Mouse (Mus musculus): ENCODE measurements around the gene Agrn. TPM values are rescaled to one million over a fixed set of nuclear protein-coding genes. Genes with fewer than 3 reads are reported as not detected.
A peak's percentile ranks its signal among the peaks of the same experiment; 100 is the strongest.

The Agrn gene
- polyA plus RNA-seq, 1 experiment: 98.6 TPM

GRCm38 (mm10) chr4:156215649-156216048 is 18.4 kb upstream of the Agrn start, which contains the start of gene Perm1:
Gene Perm1 (plus strand): TSS chr4:156215868.
- WGBS: 43% methylated on average over 4 of the region's 4 CpGs
- H3K4me3 ChIP-seq (ENCODE audit: insufficient read depth, low read depth, low read length): no peak within 1 kb of the TSS; the same call in 1 of the 2 replicates
- H3K36me3 ChIP-seq (ENCODE audit: control insufficient read depth, insufficient read depth, low read length): no peaks in the 10 kb centered on the region
- H3K4me1 ChIP-seq (ENCODE audit: control insufficient read depth, insufficient read depth, low read length): no peaks in the 10 kb centered on the region
- H3K27ac ChIP-seq (ENCODE audit: insufficient read depth, low read depth, low read length): peak within 1 kb of the TSS; percentile 72
- DNase-seq: peak; percentile 74
- no peaks in the 10 kb centered on the region for H3K27me3 ChIP-seq (replicated peaks; ENCODE audit: control insufficient read depth, insufficient read depth, low read length)
- TF ChIP-seq CTCF (conservative IDR thresholded peaks at IDR 0.05; ENCODE audit: insufficient read depth, insufficient read length, low read depth, low read length) (no peak), POLR2A (IDR thresholded peaks at IDR 0.05; ENCODE audit: low read depth, low read length) (no peak)

DNA sequence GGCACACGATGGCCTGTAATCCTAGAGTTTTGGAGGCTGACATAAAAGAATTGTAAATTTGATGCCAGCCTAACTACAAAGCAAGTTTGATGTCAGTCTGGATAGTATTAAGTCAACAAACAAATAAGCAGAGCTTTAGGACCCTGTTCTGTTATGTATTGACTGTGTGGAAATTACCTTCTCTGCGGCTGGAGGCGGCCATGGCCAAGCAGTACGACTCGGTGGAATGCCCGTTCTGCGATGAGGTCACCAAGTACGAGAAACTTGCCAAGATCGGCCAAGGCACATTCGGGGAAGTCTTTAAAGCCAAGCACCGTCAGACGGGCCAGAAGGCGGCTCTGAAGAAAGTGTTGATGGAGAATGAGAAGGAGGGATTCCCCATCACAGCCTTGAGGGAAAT is 15.8 kb upstream of the Agrn start:
- H3K27ac ChIP-seq (ENCODE audit: insufficient read depth, low read depth, low read length): no peak overlapping the region
- H3K36me3 ChIP-seq (ENCODE audit: control insufficient read depth, insufficient read depth, low read length): no peaks in the 10 kb centered on the region
- H3K27me3 ChIP-seq (replicated peaks; ENCODE audit: control insufficient read depth, insufficient read depth, low read length): no peaks in the 10 kb centered on the region
- DNase-seq: no peak
- no peaks in the 10 kb centered on the region for H3K4me1 ChIP-seq (ENCODE audit: control insufficient read depth, insufficient read depth, low read length)
- TF ChIP-seq POLR2A (IDR thresholded peaks at IDR 0.05; ENCODE audit: low read depth, low read length) (no peak), CTCF (conservative IDR thresholded peaks at IDR 0.05; ENCODE audit: insufficient read depth, insufficient read length, low read depth, low read length) (no peak)
- WGBS: 96% methylated on average over 13 of the region's 13 CpGs
- no peak overlapping the region for H3K4me3 ChIP-seq (ENCODE audit: insufficient read depth, low read depth, low read length)

DNA sequence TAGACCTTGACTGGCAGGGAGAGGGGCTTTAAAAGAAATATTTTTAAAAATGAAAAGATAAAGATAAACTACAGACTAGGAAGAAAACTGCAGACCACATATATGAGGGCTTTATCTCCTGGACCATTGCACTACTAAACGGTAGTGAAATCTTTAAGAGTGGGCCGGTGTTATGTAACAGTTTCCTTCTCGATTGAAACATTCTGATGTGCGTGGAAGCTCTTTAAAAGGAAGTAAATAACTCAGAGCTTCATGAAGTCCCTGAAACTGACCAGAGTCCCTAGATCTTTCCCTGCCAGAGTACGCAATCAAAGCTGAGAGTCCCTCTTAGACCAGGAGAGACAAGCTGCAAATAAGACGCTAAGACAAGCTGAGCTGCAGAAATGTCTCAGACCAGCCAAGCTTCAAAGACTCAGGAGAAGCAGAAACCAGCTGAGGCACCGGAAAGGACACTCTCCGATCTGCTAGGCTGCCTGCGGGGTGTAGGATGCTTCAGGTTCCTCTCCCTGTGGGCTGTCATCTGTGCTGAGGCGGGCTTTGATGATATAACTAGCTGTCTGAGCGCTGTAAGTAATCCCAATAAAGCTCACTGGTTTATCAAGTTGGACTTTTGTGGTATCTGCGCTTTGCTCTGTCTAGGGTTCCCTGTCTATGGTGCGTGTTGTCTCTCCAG is 12.8 kb upstream of the Agrn start:
- TF ChIP-seq CTCF (conservative IDR thresholded peaks at IDR 0.05; ENCODE audit: insufficient read depth, insufficient read length, low read depth, low read length) (no peak), POLR2A (IDR thresholded peaks at IDR 0.05; ENCODE audit: low read depth, low read length) (no peak)
- no peak overlapping the region for H3K27ac ChIP-seq (ENCODE audit: insufficient read depth, low read depth, low read length)
- DNase-seq: no peak
- no peaks in the 10 kb centered on the region for H3K27me3 ChIP-seq (replicated peaks; ENCODE audit: control insufficient read depth, insufficient read depth, low read length)
- 76% methylated on average over 13 of the region's 13 CpGs for WGBS
- H3K4me1 ChIP-seq (ENCODE audit: control insufficient read depth, insufficient read depth, low read length): no peaks in the 10 kb centered on the region
- H3K36me3 ChIP-seq (ENCODE audit: control insufficient read depth, insufficient read depth, low read length): no peaks in the 10 kb centered on the region
- no peak overlapping the region for H3K4me3 ChIP-seq (ENCODE audit: insufficient read depth, low read depth, low read length)

GRCm38 (mm10) chr4:156208872-156209271 is 11.6 kb upstream of the Agrn start:
- no peaks in the 10 kb centered on the region for H3K4me1 ChIP-seq (ENCODE audit: control insufficient read depth, insufficient read depth, low read length)
- no peak overlapping the region for H3K27ac ChIP-seq (ENCODE audit: insufficient read depth, low read depth, low read length)
- H3K27me3 ChIP-seq (replicated peaks; ENCODE audit: control insufficient read depth, insufficient read depth, low read length): no peaks in the 10 kb centered on the region
- H3K4me3 ChIP-seq (ENCODE audit: insufficient read depth, low read depth, low read length): no peak overlapping the region
- no peaks in the 10 kb centered on the region for H3K36me3 ChIP-seq (ENCODE audit: control insufficient read depth, insufficient read depth, low read length)
- DNase-seq: no peak
- no peak for TF ChIP-seq CTCF (conservative IDR thresholded peaks at IDR 0.05; ENCODE audit: insufficient read depth, insufficient read length, low read depth, low read length)
- TF ChIP-seq POLR2A (IDR thresholded peaks at IDR 0.05; ENCODE audit: low read depth, low read length): no peak
- WGBS: 78% methylated on average over 4 of the region's 4 CpGs

- Histone ChIP-seq H3K27me3 (replicated peaks; ENCODE audit: control insufficient read depth, insufficient read depth, low read length) (no peaks in the 10 kb centered on the region), H3K27ac (ENCODE audit: insufficient read depth, low read depth, low read length) (peak overlapping the region; percentile 75), H3K4me1 (ENCODE audit: control insufficient read depth, insufficient read depth, low read length) (0 out of 2 replicates have a peak, but pooled peaks cover 2% of the 10 kb centered on the region), H3K36me3 (ENCODE audit: control insufficient read depth, insufficient read depth, low read length) (no peaks in the 10 kb centered on the region), H3K4me3 (ENCODE audit: insufficient read depth, low read depth, low read length) (peak overlapping the region; percentile 79)
- WGBS: 2% methylated on average over 49 of the region's 49 CpGs
- DNase-seq: no peak
- no peak for TF ChIP-seq CTCF (conservative IDR thresholded peaks at IDR 0.05; ENCODE audit: insufficient read depth, insufficient read length, low read depth, low read length)
- no peak for TF ChIP-seq POLR2A (IDR thresholded peaks at IDR 0.05; ENCODE audit: low read depth, low read length)
Measured at GRCm38 (mm10) chr4:156203413-156204131, 6.3 kb upstream of the Agrn start.

DNA sequence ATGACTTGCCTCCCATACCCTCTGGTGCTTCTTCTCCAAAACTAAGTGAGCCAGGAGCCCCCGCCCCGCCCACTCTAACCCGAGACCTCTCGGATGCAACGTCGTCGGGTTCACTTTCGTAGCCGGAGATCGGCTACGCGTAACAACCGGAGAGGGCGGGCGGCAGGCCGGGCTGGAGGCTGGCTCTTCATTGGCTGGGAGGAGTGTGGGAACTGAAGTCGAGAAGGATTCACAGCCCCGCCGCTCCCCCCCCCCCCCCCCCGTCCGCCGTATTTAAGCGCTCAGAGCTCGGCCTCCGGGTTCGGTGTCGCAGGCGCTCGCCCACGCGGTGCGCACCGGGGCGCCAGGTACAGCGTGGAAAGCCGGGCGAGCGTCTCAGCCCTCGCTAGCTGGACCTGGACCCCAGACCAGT is 5.7 kb upstream of the Agrn start, which contains the start of gene AW011738:
Gene AW011738, plus strand, starts transcription at position 304 of the 412 bp plus-strand sequence.
- peak; percentile 82 for DNase-seq
- H3K4me3 ChIP-seq (ENCODE audit: insufficient read depth, low read depth, low read length): peak within 1 kb of the TSS; percentile 79
- peak within 1 kb of the TSS; percentile 75 for H3K27ac ChIP-seq (ENCODE audit: insufficient read depth, low read depth, low read length)
- WGBS: under 1% methylated on average over 39 of the region's 39 CpGs
- no peak for TF ChIP-seq POLR2A (IDR thresholded peaks at IDR 0.05; ENCODE audit: low read depth, low read length)
- no peaks in the 10 kb centered on the region for H3K27me3 ChIP-seq (replicated peaks; ENCODE audit: control insufficient read depth, insufficient read depth, low read length)
- H3K36me3 ChIP-seq (ENCODE audit: control insufficient read depth, insufficient read depth, low read length): no peaks in the 10 kb centered on the region
- 0 out of 2 replicates have a peak, but pooled peaks cover 2% of the 10 kb centered on the region for H3K4me1 ChIP-seq (ENCODE audit: control insufficient read depth, insufficient read depth, low read length)

GRCm38 (mm10) chr4:156202462-156202893 is 5.2 kb upstream of the Agrn start:
- H3K27me3 ChIP-seq (replicated peaks; ENCODE audit: control insufficient read depth, insufficient read depth, low read length): no peaks in the 10 kb centered on the region
- H3K27ac ChIP-seq (ENCODE audit: insufficient read depth, low read depth, low read length): peak overlapping the region; percentile 12; the same call in 1 of the 2 replicates
- 0 out of 2 replicates have a peak, but pooled peaks cover 2% of the 10 kb centered on the region for H3K4me1 ChIP-seq (ENCODE audit: control insufficient read depth, insufficient read depth, low read length)
- H3K4me3 ChIP-seq (ENCODE audit: insufficient read depth, low read depth, low read length): peak overlapping the region; percentile 79
- 47% methylated on average over 12 of the region's 12 CpGs for WGBS
- no peak for DNase-seq
- no peak for TF ChIP-seq POLR2A (IDR thresholded peaks at IDR 0.05; ENCODE audit: low read depth, low read length)
- TF ChIP-seq CTCF (conservative IDR thresholded peaks at IDR 0.05; ENCODE audit: insufficient read depth, insufficient read length, low read depth, low read length): no peak
- no peaks in the 10 kb centered on the region for H3K36me3 ChIP-seq (ENCODE audit: control insufficient read depth, insufficient read depth, low read length)

Measured in kidney, adult 2 months (tissue).